Comparison of ENCODE assay signal across 11 mouse cellular contexts in the genomic region with DNA sequence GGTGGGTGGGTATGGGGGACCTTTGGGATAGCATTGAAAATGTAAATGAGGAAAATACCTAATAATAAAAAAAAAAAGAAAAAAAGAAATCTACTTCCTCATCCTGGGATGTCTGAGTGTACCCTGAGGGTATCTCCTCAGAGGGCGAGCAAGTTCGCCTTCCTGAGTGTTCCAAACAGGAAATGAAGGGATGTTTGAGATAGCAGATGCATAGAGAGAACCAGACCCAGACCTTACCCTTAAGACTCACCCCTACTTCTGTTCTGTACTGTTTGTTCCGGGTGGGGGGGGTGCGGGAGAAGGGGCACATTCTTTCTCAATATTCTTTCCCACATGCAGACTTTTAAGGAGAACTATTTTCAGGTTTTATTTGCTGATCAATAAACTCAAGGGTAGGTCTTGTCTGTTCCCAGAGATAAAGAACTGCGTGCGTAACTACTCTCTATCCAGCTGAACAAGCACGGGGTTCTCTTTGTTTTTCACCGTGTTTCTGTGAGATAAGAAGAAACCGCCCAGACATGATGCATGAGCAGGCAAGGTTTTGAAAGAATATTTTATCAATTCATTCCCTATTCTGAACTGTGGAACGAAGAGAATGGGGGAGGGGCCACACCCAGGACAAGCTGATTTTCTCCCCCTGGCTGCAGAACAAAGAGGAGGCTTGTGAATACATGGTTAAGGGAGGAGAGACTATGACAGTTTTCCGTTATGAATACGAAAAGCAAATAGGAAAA. TPM values are rescaled to one million over a fixed set of nuclear protein-coding genes. Genes with fewer than 3 reads are reported as not detected.
DNase-seq lines count a peak whose midpoint lies in the region; ATAC-seq and TF ChIP-seq lines count a peak whose summit lies in the region.
"Had no signal": no experiment of that assay in that cellular context is flagged by ENCODE, and none has a peak within 500 bp of the region (broad histone marks: within the 10 kb centered on the region; RNA-seq: fewer than 3 reads in every experiment).

No protein-coding gene starts in this region.

- intact Hi-C loops in left cerebral cortex, postnatal 14 days (cut with DNase I), result no loop called here

- TF ChIP-seq CTCF in hindbrain, postnatal 0 days (IDR thresholded peaks at IDR 0.05; ENCODE audit: low read depth), result peak; percentile 18; the same call in 1 of the 2 replicates

- no peak overlapping the region for H3K27ac ChIP-seq in heart, embryonic 11.5 days (ENCODE audit: low read depth, low read length)
- no peak overlapping the region for H3K27ac ChIP-seq in hindbrain, postnatal 0 days
- H3K27ac ChIP-seq in midbrain, embryonic 15.5 days, result peak overlapping the region; percentile 48; the same call in 1 of the 2 replicates
- H3K27ac ChIP-seq: embryonic facial prominence, embryonic 12.5 days; neural tube, embryonic 13.5 days had no signal

- 0 out of 2 replicates have a peak overlapping the region, but pooled peaks have one; percentile 8 for H3K4me2 ChIP-seq in heart, embryonic 11.5 days
- no peak overlapping the region for H3K4me2 ChIP-seq in hindbrain, postnatal 0 days (ENCODE audit: low read depth, low read length)
- H3K4me2 ChIP-seq in midbrain, embryonic 15.5 days, result peak overlapping the region; percentile 18; the same call in 1 of the 2 replicates
- H3K4me2 ChIP-seq: embryonic facial prominence, embryonic 12.5 days; neural tube, embryonic 13.5 days had no signal

- no peak overlapping the region for H3K4me3 ChIP-seq in heart, embryonic 11.5 days (ENCODE audit: low read depth, low read length)
- H3K4me3 ChIP-seq in hindbrain, postnatal 0 days (ENCODE audit: low read length), result no peak overlapping the region
- H3K4me3 ChIP-seq in midbrain, embryonic 15.5 days, result no peak overlapping the region
- H3K4me3 ChIP-seq: embryonic facial prominence, embryonic 12.5 days; neural tube, embryonic 13.5 days had no signal

- no peaks in the 10 kb centered on the region; the same call in 1 of the 2 replicates for H3K9me3 ChIP-seq in heart, embryonic 11.5 days (replicated peaks; ENCODE audit: control insufficient read depth, low read length)
- H3K9me3 ChIP-seq in hindbrain, postnatal 0 days (ENCODE audit: low read length), result no peaks in the 10 kb centered on the region
- H3K9me3 ChIP-seq in midbrain, embryonic 15.5 days, result no peaks in the 10 kb centered on the region
- H3K9me3 ChIP-seq: embryonic facial prominence, embryonic 12.5 days; neural tube, embryonic 13.5 days had no signal

- H3K4me1 ChIP-seq in heart, embryonic 11.5 days (ENCODE audit: control insufficient read depth, insufficient read depth, low read length), result no peaks in the 10 kb centered on the region; the same call in 1 of the 2 replicates
- no peaks in the 10 kb centered on the region for H3K4me1 ChIP-seq in hindbrain, postnatal 0 days (ENCODE audit: insufficient read depth, low read length)
- H3K4me1 ChIP-seq in midbrain, embryonic 15.5 days, result peaks cover 8% of the 10 kb centered on the region; the same call in 1 of the 2 replicates
- H3K4me1 ChIP-seq: embryonic facial prominence, embryonic 12.5 days; neural tube, embryonic 13.5 days had no signal

- 50% methylated on average over 12 of the region's 12 CpGs for WGBS in heart, embryonic 11.5 days (ENCODE audit: insufficient replicate concordance)
- 66% methylated on average over 12 of the region's 12 CpGs for WGBS in hindbrain, postnatal 0 days
- WGBS in midbrain, embryonic 15.5 days, result 53% methylated on average over 12 of the region's 12 CpGs

- no peak for DNase-seq in heart, adult 8-10 months (ENCODE audit: low spot score)
- peak; percentile 71 for DNase-seq in c-Kit-positive CD71-positive TER-119-negative erythroid progenitor cells, embryonic 14.5 days (ENCODE audit: low read depth)
- DNase-seq in hindbrain, postnatal 0 days (ENCODE audit: low spot score), result peak; percentile 11
- no peak for DNase-seq in left cerebral cortex, postnatal 14 days (ENCODE audit: low spot score in 2 of 2)
- no peak for DNase-seq in left cerebral cortex, adult 9 months (ENCODE audit: low spot score in 2 of 2)
- no peak for DNase-seq in right cerebral cortex, postnatal 36 days (ENCODE audit: low spot score in 2 of 2)
- DNase-seq: layer of hippocampus, postnatal 36 days had no signal

- no peak overlapping the region for H3K9ac ChIP-seq in heart, embryonic 11.5 days (ENCODE audit: low read depth, low read length)
- H3K9ac ChIP-seq in hindbrain, postnatal 0 days (replicated peaks; ENCODE audit: low read length), result no peak overlapping the region
- H3K9ac ChIP-seq in midbrain, embryonic 15.5 days, result no peak overlapping the region
- H3K9ac ChIP-seq: embryonic facial prominence, embryonic 12.5 days; neural tube, embryonic 13.5 days had no signal

- H3K36me3 ChIP-seq in heart, embryonic 11.5 days (ENCODE audit: control insufficient read depth, insufficient read depth, low read length), result no peaks in the 10 kb centered on the region
- H3K36me3 ChIP-seq in hindbrain, postnatal 0 days (ENCODE audit: insufficient read depth, low read length), result no peaks in the 10 kb centered on the region
- no peaks in the 10 kb centered on the region for H3K36me3 ChIP-seq in midbrain, embryonic 15.5 days (replicated peaks)
- H3K36me3 ChIP-seq: embryonic facial prominence, embryonic 12.5 days; neural tube, embryonic 13.5 days had no signal

- peak; percentile 81 for ATAC-seq in heart, embryonic 11.5 days (replicated peaks; ENCODE audit: insufficient number of reproducible peaks, low FRiP score, low TSS enrichment)
- ATAC-seq in hindbrain, postnatal 0 days, result no peak; the same call in 1 of the 2 replicates
- ATAC-seq in midbrain, embryonic 15.5 days (replicated peaks), result peak; percentile 60

- no peaks in the 10 kb centered on the region for H3K27me3 ChIP-seq in heart, embryonic 11.5 days (ENCODE audit: control insufficient read depth, insufficient read depth, low read length)
- H3K27me3 ChIP-seq in hindbrain, postnatal 0 days (ENCODE audit: insufficient read depth, low read length), result no peaks in the 10 kb centered on the region
- no peaks in the 10 kb centered on the region for H3K27me3 ChIP-seq in midbrain, embryonic 15.5 days (replicated peaks)
- H3K27me3 ChIP-seq: embryonic facial prominence, embryonic 12.5 days; neural tube, embryonic 13.5 days had no signal

RNA-seq across cellular contexts. Expression of a gene that starts 11.9 kb away (rescaled TPM):
- 0.56 and 0.94 TPM in 2 replicates for polyA plus RNA-seq in heart, embryonic 11.5 days (2014; fragmentation: Nextera tagmentation; extraction: Ambion mirVana)
- total RNA-seq in heart, adult 8-10 months (2022), result not detected
- not detected in 2 replicates for total RNA-seq in hindbrain, postnatal 0 days (2014; rRNA removed)
- polyA plus RNA-seq in hindbrain, postnatal 0 days (2015; fragmentation: Nextera tagmentation; extraction: Ambion mirVana), result not detected in 2 replicates
- polyA plus RNA-seq in midbrain, embryonic 15.5 days (2015; fragmentation: Nextera tagmentation; extraction: Ambion mirVana), result not detected in 2 replicates
- not detected for total RNA-seq in left cerebral cortex, postnatal 14 days (2021)
- total RNA-seq: layer of hippocampus, postnatal 36 days had no signal
- polyA plus RNA-seq: neural tube, embryonic 13.5 days had no signal

RNA-seq across cellular contexts. Expression of a gene that starts 27.8 kb away (rescaled TPM):
- polyA plus RNA-seq in heart, embryonic 11.5 days (2014; fragmentation: Nextera tagmentation; extraction: Ambion mirVana), result 8.9 and 10.6 TPM in 2 replicates
- total RNA-seq in heart, adult 8-10 months (2022), result 1 to 10 TPM; 5.1 to 9.8 (median 8.1) TPM
- total RNA-seq in hindbrain, postnatal 0 days (2014; rRNA removed), result 6.6 and 6.7 TPM in 2 replicates
- polyA plus RNA-seq in hindbrain, postnatal 0 days (2015; fragmentation: Nextera tagmentation; extraction: Ambion mirVana), result 3.7 and 4.6 TPM in 2 replicates
- polyA plus RNA-seq in midbrain, embryonic 15.5 days (2015; fragmentation: Nextera tagmentation; extraction: Ambion mirVana), result 4.0 and 4.2 TPM in 2 replicates
- 10 to 100 TPM; 12.1 to 12.6 TPM for total RNA-seq in left cerebral cortex, postnatal 14 days (2021)

RNA-seq across cellular contexts. Expression of a gene that starts 38.8 kb away (rescaled TPM):
- 0.99 TPM in 1 of 2 replicates, not detected in the other for polyA plus RNA-seq in heart, embryonic 11.5 days (2014; fragmentation: Nextera tagmentation; extraction: Ambion mirVana)
- total RNA-seq in heart, adult 8-10 months (2022), result 1 to 10 TPM in 1 of 4 experiments, not detected in 3; 1.3 TPM
- not detected in 2 replicates for total RNA-seq in hindbrain, postnatal 0 days (2014; rRNA removed)
- polyA plus RNA-seq in hindbrain, postnatal 0 days (2015; fragmentation: Nextera tagmentation; extraction: Ambion mirVana), result not detected in 2 replicates
- 0.81 TPM in 1 of 2 replicates, not detected in the other for polyA plus RNA-seq in midbrain, embryonic 15.5 days (2015; fragmentation: Nextera tagmentation; extraction: Ambion mirVana)
- total RNA-seq in left cerebral cortex, postnatal 14 days (2021), result not detected
- polyA plus RNA-seq: embryonic facial prominence, embryonic 12.5 days; neural tube, embryonic 13.5 days had no signal

RNA-seq across cellular contexts. Expression of a gene that starts 45.1 kb away (rescaled TPM):
- 0.43 and 0.45 TPM in 2 replicates for polyA plus RNA-seq in heart, embryonic 11.5 days (2014; fragmentation: Nextera tagmentation; extraction: Ambion mirVana)
- 1 to 10 TPM; 2.7 to 6.0 (median 5.0) TPM for total RNA-seq in heart, adult 8-10 months (2022)
- 8.4 and 8.7 TPM in 2 replicates for total RNA-seq in hindbrain, postnatal 0 days (2014; rRNA removed)
- polyA plus RNA-seq in hindbrain, postnatal 0 days (2015; fragmentation: Nextera tagmentation; extraction: Ambion mirVana), result 3.1 and 3.4 TPM in 2 replicates
- 5.3 and 5.8 TPM in 2 replicates for polyA plus RNA-seq in midbrain, embryonic 15.5 days (2015; fragmentation: Nextera tagmentation; extraction: Ambion mirVana)
- total RNA-seq in left cerebral cortex, postnatal 14 days (2021), result 1 to 10 TPM; 4.7 to 5.5 TPM

Comparison
In these comparisons a context has a peak if more than half of its experiments do, and no peak if none do; other contexts are left out.
1. DNase-seq: peak in c-Kit-positive CD71-positive TER-119-negative erythroid progenitor cells, embryonic 14.5 days (single experiment) and hindbrain, postnatal 0 days (single experiment); none in heart, adult 8-10 months (single experiment), left cerebral cortex, postnatal 14 days (0 of 2), left cerebral cortex, adult 9 months (0 of 2) and right cerebral cortex, postnatal 36 days (0 of 2).